Mouse (Mus musculus) naive thymus-derived CD4-positive, alpha-beta T cell, adult 2 months (primary cell): ENCODE results near the gene Tecpr2.
A peak's percentile ranks its signal among the peaks of the same experiment; 100 is the strongest.
"Not testable (repeated sequence)": the region's sequence is repeated elsewhere in the genome, so short reads cannot be mapped to it uniquely, and the experiment has no call there.

Source experiments
- DNase-seq: peaks from one replicate; pipeline ENCODE4 v3.0.0-alpha.2; 2011; ENCODE audit warnings: low read depth

Tecpr2 gene

GRCm38 (mm10) chr12:110889036-110890020 is at the start of gene Tecpr2, which contains the start of gene Cinp:
Gene Tecpr2, plus strand, starts transcription at chr12:110889264.
Gene Cinp, minus strand, starts transcription at chr12:110889145.
- DNase-seq: peak; percentile 97

GRCm38 (mm10) chr12:110840348-110841198 is 48.5 kb upstream of the Tecpr2 start, which contains the start of gene Mok:
Gene Mok, minus strand, starts transcription at chr12:110840939.
- peak; percentile 98 for DNase-seq

- DNase-seq: peak; percentile 16
These were observed 47.2 kb upstream of the Tecpr2 start for GRCm38 (mm10) chr12:110841731-110842493.

- peak; percentile 91 for DNase-seq
These were observed 45.6 kb upstream of the Tecpr2 start for GRCm38 (mm10) chr12:110843194-110844048.

- DNase-seq: peak; percentile 63
These were observed 44.6 kb upstream of the Tecpr2 start for GRCm38 (mm10) chr12:110844227-110845130.

- peak; percentile 16 for DNase-seq
These were observed 43.8 kb upstream of the Tecpr2 start for GRCm38 (mm10) chr12:110845131-110845880.

GRCm38 (mm10) chr12:110846191-110846765 is 42.8 kb upstream of the Tecpr2 start:
- no peak for DNase-seq

- DNase-seq: peak; percentile 64
These were observed 38.8 kb upstream of the Tecpr2 start, which contains the start of gene Zfp839 for GRCm38 (mm10) chr12:110850010-110850928. Gene Zfp839, plus strand, starts transcription at chr12:110850253.

- DNase-seq: peak; percentile 48
These were observed 38.2 kb upstream of the Tecpr2 start for GRCm38 (mm10) chr12:110850929-110851256.

GRCm38 (mm10) chr12:110851414-110851813 is 37.6 kb upstream of the Tecpr2 start:
- DNase-seq: peak; percentile 51

GRCm38 (mm10) chr12:110851923-110852322 is 37.1 kb upstream of the Tecpr2 start:
- DNase-seq: no peak

GRCm38 (mm10) chr12:110854786-110855737 is 34.0 kb upstream of the Tecpr2 start:
- DNase-seq: peak; percentile 28

GRCm38 (mm10) chr12:110857196-110857595 is 31.9 kb upstream of the Tecpr2 start:
- peak; percentile 53 for DNase-seq

- DNase-seq: not testable (repeated sequence)
These were observed 30.4 kb upstream of the Tecpr2 start for GRCm38 (mm10) chr12:110858681-110859080.

- no peak for DNase-seq
These were observed 28.8 kb upstream of the Tecpr2 start for GRCm38 (mm10) chr12:110860293-110860692.

- DNase-seq: peak; percentile 62
These were observed 27.8 kb upstream of the Tecpr2 start for GRCm38 (mm10) chr12:110861256-110861655.
